In the genomic region with DNA sequence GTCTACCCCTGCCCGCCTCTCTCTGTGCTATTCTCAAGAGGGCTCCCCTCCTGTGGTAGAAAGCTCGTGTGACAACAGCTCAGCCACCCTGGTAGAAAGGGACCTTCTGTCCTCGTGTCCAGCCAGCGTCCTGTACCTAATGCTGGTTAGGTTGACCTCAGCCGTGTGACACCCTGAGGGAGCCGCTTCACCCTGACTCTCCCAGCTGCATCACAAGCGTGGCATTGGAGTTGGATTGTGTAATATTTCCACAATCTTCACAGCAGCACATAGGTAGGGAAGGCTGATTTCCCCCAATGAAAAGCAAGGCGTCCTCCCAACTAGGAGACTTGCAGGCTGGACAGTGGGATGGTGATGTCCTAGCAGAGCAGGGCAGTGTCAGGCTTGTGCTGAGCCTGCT, we compare ENCODE assay signal across 17 mouse cellular contexts. TPM values are rescaled to one million over a fixed set of nuclear protein-coding genes. Genes with fewer than 3 reads are reported as not detected.
A peak's percentile ranks its signal among the peaks of the same experiment; 100 is the strongest.
DNase-seq lines count a peak whose midpoint lies in the region; ATAC-seq and TF ChIP-seq lines count a peak whose summit lies in the region.
"Had no signal": no experiment of that assay in that cellular context is flagged by ENCODE, and none has a peak within 500 bp of the region (broad histone marks: within the 10 kb centered on the region; RNA-seq: fewer than 3 reads in every experiment).

No protein-coding gene starts in this region.

- TF ChIP-seq CTCF in liver, adult 2 months (IDR thresholded peaks at IDR 0.05; ENCODE audit: low read depth, low read length): no peak
- no peak for TF ChIP-seq CTCF in C2C12 (IDR thresholded peaks at IDR 0.05; ENCODE audit: control insufficient read depth, insufficient read depth, insufficient read length)
- TF ChIP-seq CTCF in left cerebral cortex, adult 2 months (IDR thresholded peaks at IDR 0.05): no peak

- H3K4me2 ChIP-seq in intestine, embryonic 14.5 days (ENCODE audit: low read length): peak overlapping the region; percentile 1
- peak overlapping the region; percentile 34; the same call in 1 of the 2 replicates for H3K4me2 ChIP-seq in liver, embryonic 16.5 days (ENCODE audit: low read depth, low read length)

- no peaks in the 10 kb centered on the region for H3K9me3 ChIP-seq in intestine, embryonic 14.5 days (ENCODE audit: control insufficient read depth, low read length)
- H3K9me3 ChIP-seq in liver, embryonic 16.5 days (replicated peaks; ENCODE audit: control insufficient read depth, low read length): no peaks in the 10 kb centered on the region
- H3K9me3 ChIP-seq: embryonic facial prominence, embryonic 10.5 days had no signal

- TF ChIP-seq POLR2A in liver, adult 2 months (IDR thresholded peaks at IDR 0.05; ENCODE audit: extremely low read depth, insufficient read depth, low read length): no peak

- no peaks in the 10 kb centered on the region for H3K79me3 ChIP-seq in C2C12 (ENCODE audit: low read depth)

- H3K79me2 ChIP-seq in liver, adult 2 months (ENCODE audit: control insufficient read depth, insufficient read depth, low read length): no peaks in the 10 kb centered on the region
- peaks cover 9% of the 10 kb centered on the region for H3K79me2 ChIP-seq in C2C12 (ENCODE audit: control insufficient read depth, insufficient read depth)

- H3K27ac ChIP-seq in liver, adult 2 months (replicated peaks; ENCODE audit: insufficient read depth, low read depth, low read length): no peak overlapping the region
- H3K27ac ChIP-seq in intestine, embryonic 14.5 days (ENCODE audit: low read depth): no peak overlapping the region
- peak overlapping the region; percentile 88 for H3K27ac ChIP-seq in liver, embryonic 16.5 days (ENCODE audit: low read length)
- no peak overlapping the region for H3K27ac ChIP-seq in left cerebral cortex, adult 2 months
- H3K27ac ChIP-seq: embryonic facial prominence, embryonic 10.5 days had no signal

- H3K36me3 ChIP-seq in liver, adult 2 months (ENCODE audit: control insufficient read depth, insufficient read depth, low read length): no peaks in the 10 kb centered on the region
- peaks cover 73% of the 10 kb centered on the region for H3K36me3 ChIP-seq in C2C12 (ENCODE audit: control insufficient read depth, insufficient read depth)
- H3K36me3 ChIP-seq in intestine, embryonic 14.5 days (ENCODE audit: control insufficient read depth, insufficient read depth, low read length): peaks cover 16% of the 10 kb centered on the region; the same call in 1 of the 2 replicates
- peaks cover 86% of the 10 kb centered on the region for H3K36me3 ChIP-seq in liver, embryonic 16.5 days (ENCODE audit: control insufficient read depth, insufficient read depth)

- H3K4me1 ChIP-seq in liver, adult 2 months (ENCODE audit: control insufficient read depth, insufficient read depth, low read length): peaks cover 7% of the 10 kb centered on the region
- H3K4me1 ChIP-seq in intestine, embryonic 14.5 days (replicated peaks; ENCODE audit: control insufficient read depth, insufficient read depth, low read length): peaks cover 4% of the 10 kb centered on the region; the same call in 1 of the 2 replicates
- peaks cover 65% of the 10 kb centered on the region for H3K4me1 ChIP-seq in liver, embryonic 16.5 days (ENCODE audit: control insufficient read depth, low read depth, low read length)

- intact Hi-C loops in left cerebral cortex, postnatal 10 days (cut with DNase I): no loop called here
- intact Hi-C loops in left cerebral cortex, adult 2 months (cut with DNase I): no loop called here

- no peak for ATAC-seq in intestine, embryonic 14.5 days (replicated peaks; ENCODE audit: low FRiP score, low TSS enrichment, low read depth)
- no peak for ATAC-seq in liver, embryonic 16.5 days (ENCODE audit: low read depth)
- ATAC-seq: inflammation-experienced regulatory T-cells, adult 6 months had no signal

- whole genome bisulfite sequencing in liver, adult 2 months: 42% methylated on average over 8 of the region's 8 CpGs
- 80% methylated on average over 8 of the region's 8 CpGs for WGBS in intestine, embryonic 14.5 days
- WGBS in liver, embryonic 16.5 days (ENCODE audit: insufficient replicate concordance): 81% methylated on average over 8 of the region's 8 CpGs

- H3K9ac ChIP-seq in liver, adult 2 months (ENCODE audit: low read depth, low read length): peak overlapping the region; percentile 24
- no peak overlapping the region for H3K9ac ChIP-seq in intestine, embryonic 14.5 days (ENCODE audit: low read length)
- H3K9ac ChIP-seq in liver, embryonic 16.5 days (ENCODE audit: low read depth, low read length): no peak overlapping the region; the same call in 1 of the 2 replicates

- H3K27me3 ChIP-seq in liver, adult 2 months (ENCODE audit: control insufficient read depth, insufficient read depth, low read length): no peaks in the 10 kb centered on the region
- no peaks in the 10 kb centered on the region for H3K27me3 ChIP-seq in C2C12 (ENCODE audit: control insufficient read depth, insufficient read depth, insufficient read length)
- no peaks in the 10 kb centered on the region for H3K27me3 ChIP-seq in intestine, embryonic 14.5 days (replicated peaks; ENCODE audit: control insufficient read depth, insufficient read depth, low read length)
- H3K27me3 ChIP-seq in liver, embryonic 16.5 days (ENCODE audit: control insufficient read depth, insufficient read depth, low read depth, low read length): no peaks in the 10 kb centered on the region

- H3ac ChIP-seq in C2C12 (ENCODE audit: control insufficient read depth, insufficient read length, low read depth): no peak overlapping the region

- peak; percentile 77 for DNase-seq in liver, adult 2 months (ENCODE audit: extremely low read depth, low read depth, low spot score)
- no peak for DNase-seq in liver
- no peak for DNase-seq in intestine, embryonic 14.5 days (ENCODE audit: low spot score)
- DNase-seq in left cerebral cortex, postnatal 10 days (ENCODE audit: extremely low spot score in 1 of 2, low spot score in 2 of 2): no peak
- no peak for DNase-seq in urinary bladder, postnatal 14 days (ENCODE audit: low spot score)
- no peak for DNase-seq in left cerebral cortex, adult 2 months (ENCODE audit: extremely low spot score in 1 of 2, low spot score in 2 of 2)
- DNase-seq: cerebellum, adult 11-12 months; cerebellum, postnatal 36 days; kidney, postnatal 14 days; left cerebral cortex, postnatal 4 days; thymus, postnatal 14 days had no signal

- peak overlapping the region; percentile 27; the same call in 1 of the 2 replicates for H3K4me3 ChIP-seq in liver, adult 2 months (ENCODE audit: insufficient read depth, low read depth, low read length)
- no peak overlapping the region for H3K4me3 ChIP-seq in C2C12 (ENCODE audit: insufficient read depth, poor library complexity, severe bottlenecking)
- H3K4me3 ChIP-seq in intestine, embryonic 14.5 days (ENCODE audit: low read depth, low read length): no peak overlapping the region
- no peak overlapping the region for H3K4me3 ChIP-seq in liver, embryonic 16.5 days (ENCODE audit: low read depth, low read length)
- H3K4me3 ChIP-seq in left cerebral cortex, adult 2 months: no peak overlapping the region
- H3K4me3 ChIP-seq: embryonic facial prominence, embryonic 10.5 days had no signal

TF ChIP-seq in C2C12, 6 proteins besides CTCF, POLR2A, EP300 and RAD21:
- TF ChIP-seq MYOD1 (IDR thresholded peaks at IDR 0.05; ENCODE audit: control insufficient read depth, insufficient read length, low read depth) (no peak), USF1 (IDR thresholded peaks at IDR 0.05; ENCODE audit: low read depth) (no peak), MYOG (IDR thresholded peaks at IDR 0.05; ENCODE audit: control insufficient read depth, extremely low read depth, insufficient read length) (no peak), CEBPB (IDR thresholded peaks at IDR 0.05; ENCODE audit: low read depth) (peak; percentile 3)

RNA-seq across cellular contexts. Expression of gene E2f2, which starts 14.1 kb away (rescaled TPM):
- 0.40 and 0.46 TPM in 2 replicates for total RNA-seq in liver, adult 2 months (2014; rRNA removed)
- 0.75 and 0.76 TPM in 2 replicates for polyA plus RNA-seq in liver, adult 2 months (2012; rRNA removed)
- polyA plus RNA-seq in C2C12 (2012; fragmentation: generic; extraction: Trizol): 11.5 TPM
- polyA plus RNA-seq in intestine, embryonic 14.5 days (2014; fragmentation: Nextera tagmentation; extraction: Ambion mirVana): 4.1 and 5.0 TPM in 2 replicates
- polyA plus RNA-seq in liver, embryonic 16.5 days (2015; fragmentation: Nextera tagmentation; extraction: Ambion mirVana): 83.5 and 93.6 TPM in 2 replicates
- 1 to 10 TPM in 1 of 2 experiments, under 1 TPM in 1; 0.97 to 1.9 TPM for total RNA-seq in left cerebral cortex, postnatal 10 days (2021)
- total RNA-seq in left cerebral cortex, adult 2 months (2021): 1 to 10 TPM in 1 of 2 experiments, under 1 TPM in 1; 0.36 to 1.3 TPM

RNA-seq across cellular contexts. Expression of gene Asap3, which starts 19.9 kb away (rescaled TPM):
- total RNA-seq in liver, adult 2 months (2014; rRNA removed): 3.3 and 5.6 TPM in 2 replicates
- 5.2 and 5.8 TPM in 2 replicates for polyA plus RNA-seq in liver, adult 2 months (2012; rRNA removed)
- polyA plus RNA-seq in C2C12 (2012; fragmentation: generic; extraction: Trizol): 3.8 TPM
- polyA plus RNA-seq in intestine, embryonic 14.5 days (2014; fragmentation: Nextera tagmentation; extraction: Ambion mirVana): 4.6 and 4.9 TPM in 2 replicates
- 2.2 and 3.0 TPM in 2 replicates for polyA plus RNA-seq in liver, embryonic 16.5 days (2015; fragmentation: Nextera tagmentation; extraction: Ambion mirVana)
- total RNA-seq in left cerebral cortex, postnatal 10 days (2021): 1 to 10 TPM; 3.5 to 4.4 TPM
- total RNA-seq in left cerebral cortex, adult 2 months (2021): 1 to 10 TPM; 2.2 to 2.4 TPM
- total RNA-seq: megakaryocyte-erythroid progenitor cell, adult 5-6 weeks; monocyte, adult 5-6 weeks had no signal

RNA-seq across cellular contexts. Expression of gene Id3, which starts 43.0 kb away (rescaled TPM):
- 33.2 and 47.4 TPM in 2 replicates for total RNA-seq in liver, adult 2 months (2014; rRNA removed)
- 181 and 274 TPM in 2 replicates for polyA plus RNA-seq in liver, adult 2 months (2012; rRNA removed)
- polyA plus RNA-seq in C2C12 (2012; fragmentation: generic; extraction: Trizol): 780 TPM
- 325 and 351 TPM in 2 replicates for polyA plus RNA-seq in intestine, embryonic 14.5 days (2014; fragmentation: Nextera tagmentation; extraction: Ambion mirVana)
- 37.5 and 40.6 TPM in 2 replicates for polyA plus RNA-seq in liver, embryonic 16.5 days (2015; fragmentation: Nextera tagmentation; extraction: Ambion mirVana)
- 10 to 100 TPM; 37.3 to 54.8 TPM for total RNA-seq in left cerebral cortex, postnatal 10 days (2021)
- total RNA-seq in left cerebral cortex, adult 2 months (2021): 10 to 100 TPM; 26.8 to 36.1 TPM
